Mouse (Mus musculus) MEL (cell line): Measurements from ENCODE around the gene Helz2. TPM values are rescaled to one million over a fixed set of nuclear protein-coding genes. Genes with fewer than 3 reads are reported as not detected.

Source experiments
- DNase-seq: peaks from one replicate; pipeline ENCODE4 v3.0.0; 2011; ENCODE audit warnings: low read depth, low spot score
- H3K27ac ChIP-seq: 2 replicates; pipeline ENCODE4 v1.5.1; 2012; ENCODE audit warnings: low read depth, mild to moderate bottlenecking, control low read depth, low read length, moderate library complexity; ENCODE audit not compliant: control insufficient read depth
- H3K27me3 ChIP-seq, 2 experiments: fragments of 150-350 bp in 1 of 2; sonication (generic) in 1 of 2; 2 replicates each; pipeline ENCODE4 v1.6.1; 2012; ENCODE audit warnings: low read length in 2 of 2, mild to moderate bottlenecking in 2 of 2, improper control_type of control experiment in 1 of 2, moderate library complexity in 1 of 2; ENCODE audit not compliant: insufficient read depth in 2 of 2, control insufficient read depth in 1 of 2
- H3K36me3 ChIP-seq, 2 experiments: 2 replicates each; pipeline ENCODE4 v1.6.1; 2012 to 2014; ENCODE audit warnings: low read length in 2 of 2, improper control_type of control experiment in 1 of 2, inconsistent platforms in 1 of 2, mild to moderate bottlenecking in 1 of 2; ENCODE audit not compliant: insufficient read depth in 2 of 2, control insufficient read depth in 1 of 2
- H3K4me1 ChIP-seq, 2 experiments: fragments of 150-350 bp in 1 of 2; sonication (generic) in 1 of 2; 2 replicates each; pipeline ENCODE4 v1.6.1; 2012; ENCODE audit warnings: low read length in 2 of 2, improper control_type of control experiment in 1 of 2, mild to moderate bottlenecking in 1 of 2; ENCODE audit not compliant: insufficient read depth in 2 of 2, control insufficient read depth in 1 of 2
- H3K4me3 ChIP-seq, 2 experiments: fragments of 150-350 bp in 1 of 2; sonication (generic) in 1 of 2; 2 replicates each; pipeline ENCODE4 v1.5.1; 2012; ENCODE audit warnings: low read depth in 2 of 2, low read length in 2 of 2, mild to moderate bottlenecking in 2 of 2, moderate library complexity in 2 of 2, control low read depth in 1 of 2, improper control_type of control experiment in 1 of 2; ENCODE audit not compliant: control insufficient read depth in 1 of 2, insufficient read depth in 1 of 2
- H3K79me2 ChIP-seq: 2 replicates; pipeline ENCODE4 v1.6.1; 2012; ENCODE audit warnings: mild to moderate bottlenecking, low read length, moderate library complexity; ENCODE audit not compliant: control insufficient read depth, poor library complexity, insufficient read depth
- H3K9ac ChIP-seq: 2 replicates; pipeline ENCODE4 v1.6.1; 2012; ENCODE audit warnings: low read depth, mild to moderate bottlenecking, control low read depth, low read length, moderate library complexity; ENCODE audit not compliant: control insufficient read depth, poor library complexity, severe bottlenecking
- H3K9me3 ChIP-seq: fragments of 150-350 bp; sonication (generic); replicated peaks from 2 replicates; pipeline ENCODE4 v1.6.1; 2012; ENCODE audit warnings: mild to moderate bottlenecking, low read length, improper control_type of control experiment, moderate library complexity; ENCODE audit not compliant: insufficient read depth
- CHD1 ChIP-seq: IDR thresholded peaks from 2 replicates; pipeline ENCODE4 v1.6.1; 2012; ENCODE audit warnings: low read depth, mild to moderate bottlenecking, inconsistent platforms, low read length, improper control_type of control experiment
- CHD2 ChIP-seq: IDR thresholded peaks from 2 replicates; pipeline ENCODE4 v1.6.1; 2011; ENCODE audit warnings: low read length, improper control_type of control experiment
- ELF1 ChIP-seq: IDR thresholded peaks from 2 replicates; pipeline ENCODE4 v1.6.1; 2014; ENCODE audit warnings: low read depth, mild to moderate bottlenecking, inconsistent platforms, low read length, improper control_type of control experiment, moderate library complexity
- GABPA ChIP-seq: IDR thresholded peaks from 2 replicates; pipeline ENCODE4 v1.6.1; 2012; ENCODE audit warnings: low read depth, mild to moderate bottlenecking, inconsistent platforms, low read length, improper control_type of control experiment, moderate library complexity
- GATA1 ChIP-seq: IDR thresholded peaks from 2 replicates; pipeline ENCODE4 v1.6.1; 2011; ENCODE audit warnings: low read depth, low read length, improper control_type of control experiment
- JUND ChIP-seq: IDR thresholded peaks from 2 replicates; pipeline ENCODE4 v1.6.1; 2011; ENCODE audit warnings: low read depth, mild to moderate bottlenecking, improper control_type of control experiment, low read length
- MAFK ChIP-seq: IDR thresholded peaks from 2 replicates; pipeline ENCODE4 v1.6.1; 2011; ENCODE audit warnings: low read depth, mild to moderate bottlenecking, low read length, improper control_type of control experiment, borderline replicate concordance
- MEF2A ChIP-seq: IDR thresholded peaks from 2 replicates; pipeline ENCODE4 v1.6.1; 2014; ENCODE audit warnings: low read depth, mild to moderate bottlenecking, inconsistent platforms, low read length, improper control_type of control experiment; ENCODE audit not compliant: poor library complexity, insufficient replicate concordance, severe bottlenecking; ENCODE audit errors: extremely low read depth
- NELFE ChIP-seq: IDR thresholded peaks from 2 replicates; pipeline ENCODE4 v1.6.1; 2011; ENCODE audit warnings: low read depth, low read length, improper control_type of control experiment
- POLR2AphosphoS5 ChIP-seq: IDR thresholded peaks from 2 replicates; pipeline ENCODE4 v1.6.1; 2012; ENCODE audit warnings: low read depth, borderline replicate concordance, mild to moderate bottlenecking, inconsistent platforms, low read length, moderate library complexity, mixed read lengths
- RAD21 ChIP-seq: IDR thresholded peaks from 2 replicates; pipeline ENCODE4 v1.6.1; 2011; ENCODE audit warnings: mild to moderate bottlenecking, low read depth, low read length, improper control_type of control experiment
- RCOR1 ChIP-seq: IDR thresholded peaks from 2 replicates; pipeline ENCODE4 v1.6.1; 2012; ENCODE audit warnings: low read depth, mild to moderate bottlenecking, inconsistent platforms, low read length, improper control_type of control experiment
- TCF12 ChIP-seq: IDR thresholded peaks from 2 replicates; pipeline ENCODE4 v1.6.1; 2014; ENCODE audit warnings: low read depth, mild to moderate bottlenecking, inconsistent platforms, low read length, improper control_type of control experiment, moderate library complexity
- UBTF ChIP-seq: IDR thresholded peaks from 2 replicates; pipeline ENCODE4 v1.6.1; 2012; ENCODE audit warnings: low read depth, mild to moderate bottlenecking, inconsistent platforms, low read length, improper control_type of control experiment, moderate library complexity, borderline replicate concordance; ENCODE audit not compliant: insufficient read depth
- ZKSCAN1 ChIP-seq: IDR thresholded peaks from 2 replicates; pipeline ENCODE4 v1.6.1; 2012; ENCODE audit warnings: low read depth, mild to moderate bottlenecking, inconsistent platforms, low read length, improper control_type of control experiment, moderate library complexity
- ZMIZ1 ChIP-seq: IDR thresholded peaks from 2 replicates; pipeline ENCODE4 v1.6.1; 2012; ENCODE audit warnings: low read depth, mild to moderate bottlenecking, inconsistent platforms, low read length, improper control_type of control experiment, moderate library complexity
- ZNF384 ChIP-seq: IDR thresholded peaks from 2 replicates; pipeline ENCODE4 v1.6.1; 2012; ENCODE audit warnings: low read depth, mild to moderate bottlenecking, inconsistent platforms, low read length, improper control_type of control experiment
- polyA plus RNA-seq, 2 experiments: library from polyadenylated mRNA; stranded (reverse) in 1 of 2; unstranded in 1 of 2; fragments of >175 nt in 1 of 2; fragments of >200 nt in 1 of 2; gene quantifications; 2 replicates each; pipeline versions ENCODE4 v1.2.1 to v1.2.4; 2012; ENCODE audit warnings: low replicate concordance in 2 of 2, low read depth in 1 of 2; ENCODE audit not compliant: insufficient read length in 2 of 2, insufficient read depth in 1 of 2, missing spikeins in 1 of 2
- total RNA-seq: library from RNA; depleted of rRNA; stranded (reverse); fragments of 300-350 nt; gene quantifications from 2 replicates; pipeline ENCODE4 v1.2.3, GENCODE M21; 2012

Helz2 gene
- total and polyA plus RNA-seq, 3 experiments: 6.2 to 12.0 TPM; not detected in 1

DNA sequence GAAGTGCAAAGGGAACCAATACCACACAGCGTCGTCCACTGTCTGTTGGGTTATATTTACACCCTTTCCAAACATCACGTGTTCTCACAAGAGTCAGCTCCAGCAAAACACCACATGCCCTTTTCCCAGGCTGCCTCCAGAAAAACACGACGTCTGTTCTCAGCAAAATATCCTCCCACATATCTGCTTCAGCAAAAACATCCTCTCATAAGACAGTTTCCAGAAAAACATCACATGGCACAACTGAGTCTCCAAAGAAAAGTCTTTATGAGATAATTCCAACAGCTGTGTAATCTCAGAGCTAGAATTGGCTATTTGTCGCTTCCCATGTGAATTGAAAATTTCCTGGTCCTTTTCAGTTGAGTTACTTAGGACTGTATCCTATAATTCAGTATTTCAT is 60.9 kb downstream of the Helz2 start:
- no peak for DNase-seq
- TF ChIP-seq JUND (no peak), TCF12 (no peak), ELF1 (no peak), RAD21 (no peak), ZNF384 (no peak), ZKSCAN1 (no peak), CHD2 (no peak), ZMIZ1 (no peak), MEF2A (no peak), GABPA (no peak), UBTF (no peak), CHD1 (no peak), RCOR1 (no peak), POLR2AphosphoS5 (no peak), NELFE (no peak)
- Histone ChIP-seq H3K4me1 (no peaks in the 10 kb centered on the region), H3K4me3 (no peak overlapping the region), H3K36me3 (peaks cover 0 to 5% of the 10 kb centered on the region in 2 experiments; a peak in 1 of 4 replicates), H3K27ac (no peak overlapping the region), H3K27me3 (no peaks in the 10 kb centered on the region; a peak in 1 of 4 replicates), H3K9me3 (no peaks in the 10 kb centered on the region), H3K79me2 (no peaks in the 10 kb centered on the region), H3K9ac (no peak overlapping the region)

GRCm38 (mm10) chr2:181178471-181178870 is 63.4 kb downstream of the Helz2 start:
- H3K27me3 ChIP-seq: no peaks in the 10 kb centered on the region; a peak in 1 of 4 replicates
- DNase-seq: peak; percentile 59
- H3K9me3 ChIP-seq: no peaks in the 10 kb centered on the region
- TF ChIP-seq MAFK (no peak), GATA1 (peak; percentile 70)
- no peaks in the 10 kb centered on the region for H3K4me1 ChIP-seq
- H3K79me2 ChIP-seq: no peaks in the 10 kb centered on the region
- peaks cover 0 to 5% of the 10 kb centered on the region in 2 experiments; a peak in 1 of 4 replicates for H3K36me3 ChIP-seq
- peak overlapping the region; percentile 18 to 21; a peak in 1 of 4 replicates for H3K4me3 ChIP-seq
- H3K9ac ChIP-seq: no peak overlapping the region
- no peak overlapping the region for H3K27ac ChIP-seq
